Mouse (Mus musculus) 3134 (cell line): ENCODE data around the gene Adgrf5.
"Not testable (repeated sequence)": the region's sequence is repeated elsewhere in the genome, so short reads cannot be mapped to it uniquely, and the experiment has no call there.

Experiments used
- DNase-seq: peaks from one replicate; pipeline ENCODE4 v3.0.0-alpha.2; 2011; ENCODE audit warnings: low spot score; ENCODE audit not compliant: insufficient read length; ENCODE audit errors: extremely low read depth

Adgrf5 gene

GRCm38 (mm10) chr17:43458598-43458997, 98.3 kb downstream of the Adgrf5 start:
- DNase-seq = no peak

- DNase-seq = no peak
These were observed 99.5 kb downstream of the Adgrf5 start for GRCm38 (mm10) chr17:43459737-43460230.

GRCm38 (mm10) chr17:43460245-43461181, 100.3 kb downstream of the Adgrf5 start:
- no peak for DNase-seq

- DNase-seq = no peak
These were observed 109.8 kb downstream of the Adgrf5 start for GRCm38 (mm10) chr17:43470039-43470438.

GRCm38 (mm10) chr17:43472558-43472957, 112.3 kb downstream of the Adgrf5 start:
- no peak for DNase-seq

- DNase-seq = no peak
These were observed 114.5 kb downstream of the Adgrf5 start for GRCm38 (mm10) chr17:43474775-43475174.

- DNase-seq = no peak
These were observed 117.4 kb downstream of the Adgrf5 start for GRCm38 (mm10) chr17:43477621-43478020.

GRCm38 (mm10) chr17:43485982-43486381, 125.7 kb downstream of the Adgrf5 start:
- no peak for DNase-seq

- DNase-seq = no peak
These were observed 128.3 kb downstream of the Adgrf5 start for GRCm38 (mm10) chr17:43488439-43489151.

GRCm38 (mm10) chr17:43490371-43490770, 130.1 kb downstream of the Adgrf5 start:
- not testable (repeated sequence) for DNase-seq

- DNase-seq = no peak
These were observed 135.3 kb downstream of the Adgrf5 start for GRCm38 (mm10) chr17:43495502-43495901.

GRCm38 (mm10) chr17:43497521-43497920, 137.3 kb downstream of the Adgrf5 start:
- no peak for DNase-seq

- no peak for DNase-seq
These were observed 140.3 kb downstream of the Adgrf5 start for GRCm38 (mm10) chr17:43500513-43500912.

- no peak for DNase-seq
These were observed 141.0 kb downstream of the Adgrf5 start for GRCm38 (mm10) chr17:43501223-43501622.

GRCm38 (mm10) chr17:43501631-43502030, 141.4 kb downstream of the Adgrf5 start:
- no peak for DNase-seq

GRCm38 (mm10) chr17:43502592-43502991, 142.3 kb downstream of the Adgrf5 start, which contains the start of gene Mep1a:
Mep1a (minus strand) TSS chr17:43502812.
- no peak for DNase-seq

- no peak for DNase-seq
These were observed 143.8 kb downstream of the Adgrf5 start for GRCm38 (mm10) chr17:43503861-43504593.

- no peak for DNase-seq
These were observed 144.3 kb downstream of the Adgrf5 start for GRCm38 (mm10) chr17:43504594-43504934.
